Mouse (Mus musculus) adrenal gland, postnatal 14 days (tissue): ENCODE results near the gene Sv2a. TPM values are rescaled to one million over a fixed set of nuclear protein-coding genes. Genes with fewer than 3 reads are reported as not detected.

Source experiments
- DNase-seq: peaks from one replicate; pipeline ENCODE4 v3.0.0; 2021; ENCODE audit warnings: mixed read lengths
- total RNA-seq: library from RNA; stranded (reverse); gene quantifications from 2 replicates; pipeline ENCODE4 v1.2.3, GENCODE M21; 2021

The Sv2a gene
- total RNA-seq, 1 experiment from 2014 or later: 9.0 TPM

- peak; percentile 89 for DNase-seq
These were observed 40.1 kb downstream of the Sv2a start, which contains the start of the genes Hist2h2ac and Hist2h2be for GRCm38 (mm10) chr3:96220765-96221639. TSS of gene Hist2h2ac (minus strand) at chr3:96220880. TSS of gene Hist2h2be (plus strand) at chr3:96221119.

- DNase-seq: no peak
These were observed 40.7 kb downstream of the Sv2a start for GRCm38 (mm10) chr3:96221640-96222038.

- DNase-seq: no peak
These were observed 41.8 kb downstream of the Sv2a start for GRCm38 (mm10) chr3:96222774-96223173.

- no peak for DNase-seq
These were observed 44.5 kb downstream of the Sv2a start for GRCm38 (mm10) chr3:96225421-96225820.

GRCm38 (mm10) chr3:96226695-96227648 is 46.0 kb downstream of the Sv2a start:
- peak; percentile 45 for DNase-seq

GRCm38 (mm10) chr3:96228828-96229227 is 47.9 kb downstream of the Sv2a start:
- DNase-seq: peak; percentile 35

- no peak for DNase-seq
These were observed 49.5 kb downstream of the Sv2a start for GRCm38 (mm10) chr3:96230404-96230803.

GRCm38 (mm10) chr3:96230910-96231757 is 50.2 kb downstream of the Sv2a start:
- peak; percentile 53 for DNase-seq

- DNase-seq: no peak
These were observed 50.8 kb downstream of the Sv2a start for GRCm38 (mm10) chr3:96231758-96232120.

GRCm38 (mm10) chr3:96234914-96235313 is 54.0 kb downstream of the Sv2a start:
- DNase-seq: no peak

GRCm38 (mm10) chr3:96235836-96236235 is 54.9 kb downstream of the Sv2a start:
- no peak for DNase-seq

GRCm38 (mm10) chr3:96236834-96237334 is 55.9 kb downstream of the Sv2a start:
- DNase-seq: no peak

GRCm38 (mm10) chr3:96237335-96237903 is 56.5 kb downstream of the Sv2a start:
- DNase-seq: no peak

- no peak for DNase-seq
These were observed 57.1 kb downstream of the Sv2a start for GRCm38 (mm10) chr3:96237904-96238511.

GRCm38 (mm10) chr3:96238954-96239793 is 58.2 kb downstream of the Sv2a start, which contains the start of gene Hist2h3c2:
TSS of gene Hist2h3c2 (minus strand) at chr3:96239127.
- peak; percentile 64 for DNase-seq

- peak; percentile 95 for DNase-seq
These were observed 59.2 kb downstream of the Sv2a start, which contains the start of gene Hist2h2aa2 for GRCm38 (mm10) chr3:96239949-96240798. TSS of gene Hist2h2aa2 (minus strand) at chr3:96240276.

- DNase-seq: no peak
These were observed 59.8 kb downstream of the Sv2a start for GRCm38 (mm10) chr3:96240799-96241197.

- no peak for DNase-seq
These were observed 63.1 kb downstream of the Sv2a start for GRCm38 (mm10) chr3:96243921-96244572.
